Mouse (Mus musculus) forebrain, embryonic 12.5 days (tissue): ENCODE measurements at regions not wholly inside any gene's neighbourhood (a gene's known extent, or its start where the extent isn't known, plus 50 kb on each side); places are given as distances from the start of the nearest gene placed in this dataset.
A peak's percentile ranks its signal among the peaks of the same experiment; 100 is the strongest.

Experiments used
- ATAC-seq: fragments of 200-750 bp; cut with Nextera tagmentation; 2 replicates; pipeline ENCODE4 v1.8.0; 2017; ENCODE audit warnings: moderate TSS enrichment; ENCODE audit not compliant: low FRiP score
- H3K27ac ChIP-seq: fragments of 300-500 bp; sonication (generic); 2 replicates; pipeline ENCODE4 v1.5.1; 2016; ENCODE audit warnings: mild to moderate bottlenecking
- H3K27me3 ChIP-seq: fragments of 300-500 bp; sonication (generic); 2 replicates; pipeline ENCODE4 v1.6.1; 2016; ENCODE audit warnings: mild to moderate bottlenecking
- H3K36me3 ChIP-seq: fragments of 300-500 bp; sonication (generic); replicated peaks from 2 replicates; pipeline ENCODE4 v1.6.1; 2016; ENCODE audit warnings: mild to moderate bottlenecking
- H3K4me1 ChIP-seq: fragments of 300-500 bp; sonication (generic); 2 replicates; pipeline ENCODE4 v1.6.1; 2016
- H3K4me2 ChIP-seq: fragments of 300-500 bp; sonication (generic); 2 replicates; pipeline ENCODE4 v1.6.1; 2016; ENCODE audit warnings: mild to moderate bottlenecking, moderate library complexity
- H3K4me3 ChIP-seq: fragments of 300-500 bp; sonication (generic); replicated peaks from 2 replicates; pipeline ENCODE4 v1.5.1; 2016; ENCODE audit warnings: mild to moderate bottlenecking
- H3K9ac ChIP-seq: fragments of 300-500 bp; sonication (generic); 2 replicates; pipeline ENCODE4 v1.6.1; 2016; ENCODE audit warnings: mild to moderate bottlenecking
- H3K9me3 ChIP-seq: fragments of 300-500 bp; sonication (generic); 2 replicates; pipeline ENCODE4 v1.6.1; 2016
- WGBS: fragments of 180-500 bp; shearing (Covaris S2); methylation state at CpG from one replicate; pipeline ENCODE4 v1.1.7; 2016; 5-methylcytosine and 5-hydroxymethylcytosine counted together

GRCm38 (mm10) chr16:85259838-85260237 is 86.3 kb upstream of the App start:
- H3K36me3 ChIP-seq, result no peaks in the 10 kb centered on the region
- H3K27ac ChIP-seq, result no peak overlapping the region
- no peak overlapping the region for H3K4me2 ChIP-seq
- H3K27me3 ChIP-seq, result no peaks in the 10 kb centered on the region
- no peaks in the 10 kb centered on the region for H3K9me3 ChIP-seq
- H3K9ac ChIP-seq, result no peak overlapping the region
- WGBS, result 59% methylated on average over 4 of the region's 4 CpGs
- H3K4me1 ChIP-seq, result no peaks in the 10 kb centered on the region
- ATAC-seq, result no peak
- H3K4me3 ChIP-seq, result no peak overlapping the region

- Histone ChIP-seq H3K36me3 (no peaks in the 10 kb centered on the region), H3K4me1 (no peaks in the 10 kb centered on the region), H3K9ac (no peak overlapping the region), H3K27me3 (no peaks in the 10 kb centered on the region), H3K4me3 (no peak overlapping the region), H3K27ac (no peak overlapping the region), H3K9me3 (no peaks in the 10 kb centered on the region), H3K4me2 (no peak overlapping the region)
- 85% methylated on average over 1 of the region's 1 CpGs for WGBS
- no peak for ATAC-seq
Observed at GRCm38 (mm10) chr16:85247301-85247700, 73.7 kb upstream of the App start.

GRCm38 (mm10) chr16:85233037-85233436 is 59.5 kb upstream of the App start:
- H3K9ac ChIP-seq, result no peak overlapping the region
- ATAC-seq, result no peak
- H3K4me1 ChIP-seq, result no peaks in the 10 kb centered on the region; the same call in 1 of the 2 replicates
- no peaks in the 10 kb centered on the region for H3K36me3 ChIP-seq
- WGBS, result 97% methylated on average over 1 of the region's 1 CpGs
- H3K4me3 ChIP-seq, result no peak overlapping the region
- H3K27ac ChIP-seq, result no peak overlapping the region
- no peaks in the 10 kb centered on the region for H3K27me3 ChIP-seq
- no peak overlapping the region for H3K4me2 ChIP-seq
- H3K9me3 ChIP-seq, result no peaks in the 10 kb centered on the region

GRCm38 (mm10) chr16:85231908-85232467 is 58.4 kb upstream of the App start:
- Histone ChIP-seq H3K27ac (no peak overlapping the region), H3K27me3 (no peaks in the 10 kb centered on the region), H3K9ac (no peak overlapping the region), H3K4me2 (no peak overlapping the region), H3K9me3 (no peaks in the 10 kb centered on the region), H3K4me3 (no peak overlapping the region), H3K36me3 (no peaks in the 10 kb centered on the region), H3K4me1 (no peaks in the 10 kb centered on the region; the same call in 1 of the 2 replicates)
- WGBS, result 39% methylated on average over 6 of the region's 6 CpGs
- ATAC-seq, result peak; percentile 30; the same call in 1 of the 2 replicates

GRCm38 (mm10) chr16:85231330-85231729 is 57.8 kb upstream of the App start:
- Histone ChIP-seq H3K27me3 (no peaks in the 10 kb centered on the region), H3K4me3 (no peak overlapping the region), H3K27ac (no peak overlapping the region), H3K36me3 (no peaks in the 10 kb centered on the region), H3K9me3 (no peaks in the 10 kb centered on the region), H3K4me2 (no peak overlapping the region), H3K4me1 (no peaks in the 10 kb centered on the region; the same call in 1 of the 2 replicates), H3K9ac (no peak overlapping the region)
- 80% methylated on average over 2 of the region's 2 CpGs for WGBS
- no peak for ATAC-seq

- Histone ChIP-seq H3K27ac (no peak overlapping the region), H3K27me3 (no peaks in the 10 kb centered on the region), H3K36me3 (no peaks in the 10 kb centered on the region), H3K9me3 (no peaks in the 10 kb centered on the region), H3K4me3 (no peak overlapping the region), H3K9ac (no peak overlapping the region), H3K4me1 (no peaks in the 10 kb centered on the region), H3K4me2 (no peak overlapping the region)
- ATAC-seq, result no peak
- WGBS, result 74% methylated on average over 2 of the region's 2 CpGs
Observed at GRCm38 (mm10) chr16:85224325-85224724, 50.8 kb upstream of the App start.
